Mouse (Mus musculus) adrenal gland, adult 18-20 months (tissue): ENCODE results near the gene BC024978. TPM values are rescaled to one million over a fixed set of nuclear protein-coding genes. Genes with fewer than 3 reads are reported as not detected.

Experiments
- DNase-seq, 2 experiments: peaks; one replicate each; pipeline ENCODE4 v3.0.0; 2021 to 2022; ENCODE audit warnings: low spot score in 2 of 2
- microRNA-seq, 2 experiments: library from miRNA; unstranded; fragments of <30 nt; microRNA quantifications; one replicate each; pipeline ENCODE4 v1.2.0; 2021; ENCODE audit warnings: borderline number of aligned reads in 2 of 2
- total RNA-seq, 2 experiments: library from RNA; stranded (reverse); gene quantifications; 1 replicate in 1 of 2; 2 replicates in 1 of 2; pipeline ENCODE4 v1.2.3; 2021

BC024978 gene
- total RNA-seq, 2 experiments from 2014 or later, result 23.7 to 24.0 TPM

DNA sequence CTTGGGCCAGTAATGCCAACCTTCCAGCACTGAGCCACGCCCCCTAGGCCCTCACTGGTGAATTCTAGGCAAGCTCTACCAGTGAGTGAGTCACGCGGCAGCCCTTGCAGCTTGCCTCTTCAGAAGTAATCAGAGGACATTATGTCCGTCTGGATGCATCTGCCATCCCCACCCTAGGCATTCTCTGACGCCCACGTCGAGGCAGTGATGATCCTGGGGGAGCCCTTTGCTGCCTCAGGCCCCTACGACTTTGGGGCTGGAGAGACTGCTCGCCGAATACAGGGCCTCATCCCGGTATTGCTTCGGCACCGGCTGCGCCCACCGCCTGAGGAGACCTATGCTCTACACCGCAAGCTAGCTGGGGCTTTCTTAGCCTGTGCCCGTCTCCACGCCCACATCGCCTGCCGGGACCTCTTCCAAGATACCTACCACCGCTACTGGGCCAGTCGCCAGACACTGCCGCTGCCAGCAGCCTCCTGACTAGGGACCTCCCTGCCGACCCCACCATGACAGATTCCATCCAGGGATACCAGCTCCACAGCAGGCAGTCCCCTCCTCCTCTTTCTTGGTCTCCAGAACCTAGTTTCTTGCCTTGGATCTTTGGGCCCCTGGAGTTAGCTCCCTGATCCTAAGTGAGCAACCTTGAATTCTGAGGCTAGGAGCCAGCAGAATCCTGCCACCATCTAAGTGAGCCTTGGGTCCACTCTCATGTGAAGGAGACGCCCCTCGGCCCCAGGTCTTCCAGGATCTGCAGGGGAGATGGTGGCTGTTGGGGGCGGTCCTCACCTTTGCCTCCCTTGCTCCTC lies 61.7 kb downstream of the BC024978 start:
- DNase-seq, result peak; percentile 44 to 48

DNA sequence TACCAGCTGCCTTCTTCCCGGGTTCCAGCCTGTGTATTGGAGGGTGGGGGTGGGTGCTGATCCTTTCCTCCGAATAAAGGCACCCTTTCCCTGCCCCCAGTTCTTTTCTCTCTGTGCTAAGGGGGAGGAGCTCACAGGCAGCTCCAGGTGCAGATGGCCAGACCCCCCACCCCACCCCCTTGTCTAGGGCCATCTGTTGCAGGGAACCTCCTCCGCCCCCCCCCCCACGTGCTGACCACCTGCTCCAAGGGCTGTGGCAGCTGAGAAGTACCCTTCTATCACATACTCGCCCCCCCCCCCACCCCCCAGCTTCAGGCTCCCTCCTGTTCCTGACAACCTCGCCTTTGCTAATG lies 62.2 kb downstream of the BC024978 start:
- DNase-seq, result no peak

DNA sequence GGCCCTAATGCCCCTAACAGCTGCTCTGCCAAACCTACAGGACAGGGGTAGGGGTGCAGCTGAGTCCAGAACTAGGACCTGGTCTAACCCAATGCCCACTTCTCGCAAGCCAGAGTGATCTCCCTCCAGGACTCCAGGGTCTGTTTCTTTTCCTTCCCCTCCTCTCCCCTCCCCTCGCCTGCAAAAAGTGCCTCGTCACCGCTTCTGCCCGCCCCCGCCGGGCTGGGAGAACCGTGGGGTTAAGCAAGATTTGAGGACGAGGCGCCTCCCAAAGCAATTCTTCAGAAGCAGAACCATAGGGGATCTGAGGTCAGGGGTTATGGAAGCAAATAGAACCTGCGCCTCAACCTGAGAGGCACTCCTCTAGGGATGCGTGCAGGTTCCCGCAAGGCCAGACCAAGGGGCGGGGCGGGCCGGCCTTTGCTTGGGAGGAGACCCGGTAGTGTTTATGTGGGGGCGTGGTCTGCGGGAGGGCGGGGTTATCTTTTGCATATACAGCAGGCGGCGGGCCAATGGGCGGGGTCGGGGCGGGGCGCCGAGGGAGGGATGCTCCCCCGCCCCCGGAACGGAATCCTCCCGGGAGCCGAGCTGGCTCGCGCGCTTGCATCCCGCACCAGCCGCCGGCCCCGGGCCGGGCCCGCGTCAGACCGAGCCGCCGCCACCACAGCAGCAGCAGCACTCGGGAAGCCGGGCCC lies 62.8 kb downstream of the BC024978 start, which contains the start of gene Numbl:
Gene Numbl, plus strand, starts transcription at position 229 of the 695 bp plus-strand sequence.
- DNase-seq, result peak; percentile 88 to 91

DNA sequence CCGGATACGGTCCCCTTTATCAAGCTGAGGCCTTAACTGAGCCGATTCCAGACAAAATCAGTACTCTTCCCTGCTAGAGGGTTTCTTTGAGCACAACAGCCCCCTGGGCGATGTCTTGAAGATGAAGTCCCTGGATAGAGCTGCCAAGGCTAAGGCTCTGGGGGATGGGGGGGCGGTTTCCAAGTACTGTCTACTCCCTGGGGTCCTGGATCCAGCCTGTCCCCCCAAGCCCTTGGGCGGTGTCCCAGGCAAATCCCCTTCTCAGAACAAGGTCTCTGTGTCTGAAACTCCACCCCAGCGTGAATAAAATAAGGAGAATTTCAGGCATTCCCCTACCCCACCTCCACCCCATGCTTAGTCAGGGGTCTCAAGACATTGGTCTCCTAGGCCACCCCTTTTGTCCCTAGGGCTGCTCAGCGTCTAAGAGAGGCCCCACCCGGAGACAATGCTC lies 63.7 kb downstream of the BC024978 start:
- DNase-seq, result no peak

DNA sequence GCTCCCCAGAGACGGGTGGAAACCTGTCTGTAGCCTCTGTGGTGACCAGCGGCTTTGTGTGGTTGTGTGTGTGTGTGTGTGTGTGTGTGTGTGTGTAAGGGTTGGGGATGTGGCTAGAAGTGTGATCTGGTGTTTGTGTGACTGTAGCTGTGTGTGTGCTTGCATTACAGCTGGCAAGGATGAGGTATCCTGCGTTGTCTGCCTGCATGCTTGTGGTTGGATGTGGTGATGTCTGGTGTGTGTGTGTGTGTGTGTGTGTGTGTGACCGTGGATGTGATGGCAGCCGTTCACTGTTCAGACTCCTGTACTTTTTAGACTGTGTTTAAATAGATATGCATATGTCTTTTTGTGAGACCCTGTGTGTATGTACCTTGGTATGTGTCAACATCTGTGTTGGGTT lies 64.2 kb downstream of the BC024978 start:
- DNase-seq, result no peak

Small RNAs within 50 kb of the gene (microRNA-seq; reads per million reads assigned to microRNA genes)
- gene Mir1191 (0 to 1.2 reads per million in 2 experiments), gene Mir3101 (0 reads per million in 2 experiments)

Other genes with a start within 250 kb of the BC024978 start
- gene Cyp2a12, start 166.7 kb upstream of the BC024978 start, total RNA-seq, result 1 to 10 TPM in 1 of 2 experiments, not detected in 1; 1.3 TPM
- 100 to 1,000 TPM in 1 of 2 experiments, 1 to 10 TPM in 1; 3.5 to 488 TPM for gene Cyp2f2, start 75.9 kb upstream of the BC024978 start, total RNA-seq
- gene Cyp2t4, start 42.1 kb upstream of the BC024978 start, total RNA-seq, result not detected
- 100 to 1,000 TPM in 1 of 2 experiments, 10 to 100 TPM in 1; 76.0 to 106 TPM for gene Egln2, start 29.0 kb upstream of the BC024978 start, total RNA-seq
- gene Rab4b, start 16.9 kb upstream of the BC024978 start, total RNA-seq, result 10 to 100 TPM; 42.9 to 65.1 TPM
- not detected for gene Gm21983, start 14.7 kb upstream of the BC024978 start, total RNA-seq
- gene Mia, start 14.6 kb upstream of the BC024978 start, total RNA-seq, result under 1 TPM in 1 of 2 experiments, not detected in 1; 0.60 TPM
- gene Snrpa, start 490 bp downstream of the BC024978 start, total RNA-seq, result 10 to 100 TPM; 65.7 to 67.2 TPM
- gene Itpkc, start 32.9 kb downstream of the BC024978 start, total RNA-seq, result 10 to 100 TPM; 14.5 to 17.9 TPM
- gene Coq8b, start 37.2 kb downstream of the BC024978 start, total RNA-seq, result 10 to 100 TPM; 38.2 to 68.0 TPM
- 1 to 10 TPM; 6.8 to 7.7 TPM for gene Numbl, start 62.7 kb downstream of the BC024978 start, total RNA-seq
- 10 to 100 TPM; 88.5 to 90.6 TPM for gene Ltbp4, start 141.9 kb downstream of the BC024978 start, total RNA-seq
- gene Shkbp1, start 160.2 kb downstream of the BC024978 start, total RNA-seq, result 10 to 100 TPM; 18.3 to 19.4 TPM
- gene Gm20479, start 161.6 kb downstream of the BC024978 start, total RNA-seq, result 1 to 10 TPM in 1 of 2 experiments, not detected in 1; 1.7 TPM